In the genomic region with DNA sequence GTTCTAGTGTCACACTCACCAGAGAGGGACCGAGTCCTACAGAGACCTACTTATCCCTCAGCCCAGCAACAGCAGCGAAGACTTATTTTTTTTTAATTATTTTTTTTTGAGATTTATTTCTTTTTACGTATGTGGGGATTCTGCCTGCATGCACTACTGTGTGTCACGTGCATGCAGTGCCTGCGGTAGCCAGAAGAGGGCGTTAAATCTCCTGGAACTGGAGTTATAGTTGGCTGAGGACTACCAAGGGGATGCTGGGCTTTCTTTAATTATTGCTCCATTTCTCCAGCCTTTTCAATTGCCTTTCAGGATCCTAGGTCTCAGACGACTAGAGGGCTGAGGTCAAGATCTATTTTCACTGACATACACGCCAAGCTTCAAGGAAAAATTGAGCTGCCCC, we compare ENCODE assay signal across 9 mouse cellular contexts. TPM values are rescaled to one million over a fixed set of nuclear protein-coding genes. Genes with fewer than 3 reads are reported as not detected.
DNase-seq lines count a peak whose midpoint lies in the region; ATAC-seq and TF ChIP-seq lines count a peak whose summit lies in the region.
"Had no signal": no experiment of that assay in that cellular context is flagged by ENCODE, and none has a peak within 500 bp of the region (broad histone marks: within the 10 kb centered on the region; RNA-seq: fewer than 3 reads in every experiment).

No protein-coding gene starts in this region.

- WGBS in heart, postnatal 0 days = 72% methylated on average over 8 of the region's 8 CpGs

- no peak for DNase-seq in heart, postnatal 0 days (ENCODE audit: low spot score)
- no peak for DNase-seq in heart, adult 8-10 months (ENCODE audit: low spot score)
- DNase-seq in ovary, postnatal 36 days (ENCODE audit: low spot score) = peak; percentile 28
- no peak for DNase-seq in ovary, postnatal 10 days (ENCODE audit: low spot score)
- DNase-seq in ZHBTc4 (ENCODE audit: low read depth, low spot score) = peak; percentile 73
- peak; percentile 81 for DNase-seq in induced T-regulatory cell, adult 2 months (ENCODE audit: low read depth)
- peak; percentile 70 for DNase-seq in thymus, postnatal 4 days
- no peak for DNase-seq in left cerebral cortex, adult 11 months (ENCODE audit: low spot score)

- H3K27me3 ChIP-seq in heart, postnatal 0 days (ENCODE audit: control insufficient read depth, insufficient read depth, low read length) = no peaks in the 10 kb centered on the region

- no peaks in the 10 kb centered on the region for H3K9me3 ChIP-seq in heart, postnatal 0 days (replicated peaks; ENCODE audit: control insufficient read depth, low read length)

- peaks cover 10% of the 10 kb centered on the region; the same call in 1 of the 2 replicates for H3K4me1 ChIP-seq in heart, postnatal 0 days (ENCODE audit: control insufficient read depth, insufficient read depth)

- no peak overlapping the region for H3K4me2 ChIP-seq in heart, postnatal 0 days (ENCODE audit: low read depth, low read length)

- H3K4me3 ChIP-seq in heart, postnatal 0 days (ENCODE audit: low read depth, low read length) = no peak overlapping the region
- H3K4me3 ChIP-seq: myocyte had no signal

- no peak for TF ChIP-seq EP300 in heart, postnatal 0 days (IDR thresholded peaks at IDR 0.05; ENCODE audit: low read depth)

- H3K36me3 ChIP-seq in heart, postnatal 0 days (replicated peaks; ENCODE audit: control insufficient read depth, insufficient read depth, low read length) = peaks cover 26% of the 10 kb centered on the region

- H3K27ac ChIP-seq in heart, postnatal 0 days (ENCODE audit: low read depth) = no peak overlapping the region

- TF ChIP-seq CTCF in heart, postnatal 0 days (IDR thresholded peaks at IDR 0.05; ENCODE audit: low read depth) = peak; percentile 58

- H3K9ac ChIP-seq in heart, postnatal 0 days (replicated peaks; ENCODE audit: low read depth, low read length) = no peak overlapping the region

- peak; percentile 24; the same call in 1 of the 2 replicates for ATAC-seq in heart, postnatal 0 days (ENCODE audit: insufficient read depth, low read depth)

RNA-seq across cellular contexts. Expression of a gene that starts 40.4 kb away (rescaled TPM):
- not detected in 2 replicates for total RNA-seq in heart, postnatal 0 days (2014; rRNA removed; ENCODE audit: low replicate concordance)
- polyA plus RNA-seq in heart, postnatal 0 days (2015; fragmentation: Nextera tagmentation; extraction: Ambion mirVana) = not detected in 2 replicates
- total RNA-seq in heart, adult 8-10 months (2022) = not detected
- polyA plus RNA-seq: myocyte had no signal

Comparison
In these comparisons a context has a peak if more than half of its experiments do, and no peak if none do; other contexts are left out.
1. DNase-seq: peak in ovary, postnatal 36 days (single experiment), ZHBTc4 (single experiment), induced T-regulatory cell, adult 2 months (single experiment) and thymus, postnatal 4 days (single experiment); none in heart, postnatal 0 days (single experiment), heart, adult 8-10 months (single experiment), ovary, postnatal 10 days (single experiment) and left cerebral cortex, adult 11 months (single experiment).